Mouse (Mus musculus) heart, adult 9 months (tissue): ENCODE measurements around the gene Cpxm2.

Source experiments
- DNase-seq, 2 experiments: peaks; one replicate each; pipeline ENCODE4 v3.0.0; 2022; ENCODE audit warnings: low spot score in 2 of 2

Gene Cpxm2

DNA sequence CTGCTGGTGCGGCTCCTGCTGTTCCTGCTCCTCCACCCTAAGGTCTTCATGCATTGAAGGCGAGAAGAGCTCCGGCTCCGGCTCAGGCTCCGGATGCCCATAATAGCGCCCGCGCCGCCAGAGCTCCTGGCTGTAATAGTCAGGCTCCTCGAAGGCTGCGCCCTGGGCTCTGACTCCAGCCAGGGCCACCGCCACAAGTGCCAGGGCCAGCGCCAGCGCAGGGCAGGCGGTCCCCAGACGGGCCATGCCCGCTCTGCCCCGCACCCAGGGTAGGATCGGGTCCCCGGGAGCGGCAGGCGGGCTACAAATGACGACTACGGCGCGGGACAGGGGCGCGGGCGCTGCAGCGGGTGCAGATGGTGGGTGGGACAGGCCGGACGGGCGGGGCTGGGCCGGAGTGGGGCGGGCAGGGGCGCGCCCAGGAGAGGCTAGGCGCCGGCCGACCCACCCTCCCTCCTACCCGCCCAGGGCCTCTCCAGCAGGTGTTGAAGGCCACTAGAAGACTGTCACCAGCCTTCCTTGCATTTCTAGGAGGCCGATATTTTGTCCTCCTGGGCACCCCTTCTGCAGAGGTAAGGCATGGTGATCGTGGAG is at the start of gene Cpxm2:
TSS of gene Cpxm2 (minus strand) at position 372 of the 594 bp plus-strand sequence.
- DNase-seq, result no peak

DNA sequence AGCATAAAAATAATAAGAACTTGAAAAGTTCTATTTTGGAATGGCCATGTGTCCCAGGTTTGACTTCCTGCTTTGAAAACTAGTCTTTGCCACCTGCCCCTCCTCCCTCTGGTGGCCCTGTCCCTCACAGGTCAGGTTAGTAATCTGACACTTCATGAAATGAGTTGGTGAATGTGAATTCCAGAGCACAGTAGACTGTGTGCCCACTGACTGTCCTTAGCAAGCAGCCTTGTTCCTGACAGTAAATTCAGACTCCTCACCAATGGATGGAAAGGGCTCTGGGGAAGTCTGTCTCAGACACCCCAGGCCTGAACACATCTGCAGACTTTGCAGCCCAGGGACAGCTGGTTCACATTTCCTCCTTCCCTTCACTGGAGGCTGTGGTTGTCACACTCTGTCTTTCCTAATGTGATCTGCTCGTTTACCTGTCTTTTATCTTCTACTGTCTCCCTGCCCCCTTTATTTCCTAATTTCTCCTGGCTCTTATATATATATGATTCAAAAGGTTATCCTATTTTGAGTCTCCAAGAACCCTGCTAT is 49.6 kb upstream of the Cpxm2 start:
- DNase-seq, result no peak

- DNase-seq, result no peak
Measured at GRCm38 (mm10) chr7:132199686-132200085, 45.1 kb upstream of the Cpxm2 start.

- DNase-seq, result no peak
Measured at GRCm38 (mm10) chr7:132198806-132199205, 44.3 kb upstream of the Cpxm2 start.

GRCm38 (mm10) chr7:132197817-132198475 is 43.4 kb upstream of the Cpxm2 start:
- DNase-seq, result no peak

- DNase-seq, result peak; percentile 71 to 74
Measured at GRCm38 (mm10) chr7:132196581-132196980, 42.0 kb upstream of the Cpxm2 start.

DNA sequence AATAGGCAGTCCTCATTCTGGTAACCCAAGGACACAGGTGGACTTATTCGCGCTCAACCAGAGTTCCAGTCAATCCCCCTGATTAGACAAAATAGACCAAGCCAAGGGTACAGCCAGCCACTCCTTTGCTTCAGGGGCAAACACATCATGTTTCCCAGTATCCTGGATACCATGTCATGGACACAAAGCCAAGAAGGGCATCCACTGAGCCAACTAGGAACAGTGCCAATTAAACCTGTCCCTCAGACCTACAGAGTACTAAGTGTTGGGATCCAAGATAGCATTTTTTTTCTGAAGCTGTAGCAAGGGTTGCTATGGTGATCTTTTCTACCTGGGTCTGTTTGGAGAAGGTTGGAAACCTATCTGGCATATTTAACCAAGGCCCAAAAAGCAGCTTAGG is 39.1 kb upstream of the Cpxm2 start:
- DNase-seq, result peak; percentile 36 to 65

- DNase-seq, result no peak
Measured at GRCm38 (mm10) chr7:132187456-132187855, 32.9 kb upstream of the Cpxm2 start.

- no peak for DNase-seq
Measured at GRCm38 (mm10) chr7:132183892-132184404, 29.4 kb upstream of the Cpxm2 start.

- DNase-seq, result no peak
Measured at GRCm38 (mm10) chr7:132181586-132182198, 27.2 kb upstream of the Cpxm2 start.

DNA sequence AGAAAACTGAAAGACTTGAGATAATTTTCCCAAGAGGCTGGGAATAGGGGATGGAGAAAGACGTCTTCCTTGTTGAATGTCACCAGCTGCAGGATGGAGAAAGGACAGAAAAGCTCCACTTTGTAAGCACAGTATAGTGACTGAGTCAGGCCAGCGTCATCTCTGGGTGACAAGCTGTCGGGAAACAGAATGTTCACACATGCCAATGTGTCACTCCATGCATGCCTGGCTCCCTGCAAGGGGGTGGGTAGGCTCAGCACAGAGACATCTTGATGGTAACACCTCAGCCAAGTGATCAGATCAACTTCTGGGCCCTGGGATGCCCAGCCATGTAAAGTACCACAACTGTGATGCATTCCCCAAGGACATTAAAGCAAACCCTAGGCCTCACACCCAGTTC is 26.5 kb upstream of the Cpxm2 start:
- DNase-seq, result no peak

- no peak for DNase-seq
Measured at GRCm38 (mm10) chr7:132179049-132179448, 24.5 kb upstream of the Cpxm2 start.

DNA sequence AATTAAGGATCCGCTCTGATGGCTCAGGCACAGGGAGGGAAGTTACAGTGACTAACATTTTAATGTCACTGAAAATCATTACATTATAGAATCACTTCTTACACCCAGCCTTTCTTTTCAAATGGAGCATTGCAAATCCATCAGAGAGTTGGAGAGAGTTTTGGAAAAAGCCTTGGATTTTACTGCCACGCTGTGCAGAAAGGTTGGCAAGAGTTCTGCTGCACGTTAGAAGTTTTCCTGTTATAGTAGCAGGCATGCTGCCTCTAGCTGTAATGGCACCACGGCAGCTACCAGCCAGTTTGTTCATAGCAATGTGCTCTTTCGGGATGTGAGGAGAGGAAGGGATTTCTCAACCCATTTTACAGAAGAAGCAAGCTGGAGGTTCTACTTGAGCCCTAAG is 20.2 kb upstream of the Cpxm2 start:
- no peak for DNase-seq

- no peak for DNase-seq
Measured at GRCm38 (mm10) chr7:132174296-132174695, 19.8 kb upstream of the Cpxm2 start.

DNA sequence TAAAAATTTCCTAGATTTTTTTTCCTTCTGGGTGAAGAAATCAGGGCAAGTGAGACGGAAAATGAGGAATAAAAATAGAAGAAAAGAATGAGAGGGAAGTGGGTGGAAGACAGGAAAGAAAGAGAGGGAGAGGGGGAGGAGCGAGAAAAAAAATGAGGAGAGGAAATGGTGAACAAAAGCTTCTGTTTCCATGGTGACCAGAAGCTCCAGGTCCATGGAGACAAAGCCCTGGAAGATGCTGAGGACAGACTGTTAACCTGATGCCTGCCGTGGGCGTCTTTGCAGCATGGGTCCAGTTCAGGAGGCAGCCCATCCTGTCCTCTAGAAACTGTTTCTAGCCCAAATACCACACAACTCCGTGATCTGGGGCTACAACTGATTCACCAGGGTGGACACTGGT is 17.7 kb upstream of the Cpxm2 start:
- no peak for DNase-seq

DNA sequence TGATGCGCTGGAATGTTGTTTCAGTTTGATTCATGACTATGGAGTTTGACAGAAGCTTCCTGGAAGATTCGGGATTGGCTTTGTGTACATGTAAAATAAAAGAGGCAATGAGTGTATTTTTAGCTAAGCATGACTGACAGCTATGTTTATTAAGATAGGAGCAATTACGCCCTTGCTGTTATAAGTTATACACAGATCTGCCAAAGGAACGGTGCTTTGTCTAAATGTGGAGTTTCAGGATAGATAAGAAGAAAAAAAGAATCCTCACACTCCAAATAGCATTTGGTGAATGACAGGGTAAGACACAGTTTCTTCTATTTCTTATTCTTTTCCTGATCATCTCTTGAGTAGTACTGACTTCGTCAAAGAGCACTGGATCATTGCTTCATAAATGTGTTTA is 17.2 kb upstream of the Cpxm2 start:
- no peak for DNase-seq

GRCm38 (mm10) chr7:132169419-132170169 is 15.1 kb upstream of the Cpxm2 start:
- no peak for DNase-seq

GRCm38 (mm10) chr7:132167239-132167638 is 12.7 kb upstream of the Cpxm2 start:
- no peak for DNase-seq

DNA sequence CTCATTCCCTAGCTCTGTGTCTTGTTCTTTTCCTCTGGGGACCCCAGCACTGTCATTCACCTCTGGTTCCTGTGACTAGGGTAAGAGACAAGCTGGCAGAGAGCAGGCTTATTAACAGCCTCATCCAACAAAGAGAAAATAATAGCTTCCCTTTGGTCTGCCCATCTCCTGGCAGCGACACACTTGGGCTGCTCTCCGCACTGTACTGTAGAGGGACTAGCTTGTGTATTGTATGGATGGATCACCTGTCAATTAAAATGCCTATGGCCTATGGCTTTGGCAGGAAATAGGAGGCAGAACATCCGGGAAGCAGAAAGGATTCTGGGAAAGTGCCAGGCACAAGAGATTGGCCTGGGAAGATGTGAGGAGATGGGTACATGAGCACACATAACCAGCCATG is 7.7 kb upstream of the Cpxm2 start:
- no peak for DNase-seq

GRCm38 (mm10) chr7:132158321-132159025 is 3.9 kb upstream of the Cpxm2 start:
- no peak for DNase-seq

- no peak for DNase-seq
Measured at GRCm38 (mm10) chr7:132153725-132154147, 803 bp downstream of the Cpxm2 start.
